Mouse (Mus musculus) CD4-positive helper T cell, adult 2 months (primary cell): Measurements from ENCODE around the gene Hsfy2.

Experiments
- DNase-seq: peaks from one replicate; pipeline ENCODE4 v3.0.0-alpha.2; 2012; ENCODE audit warnings: low read depth, missing footprints, low spot score

The Hsfy2 gene

DNA sequence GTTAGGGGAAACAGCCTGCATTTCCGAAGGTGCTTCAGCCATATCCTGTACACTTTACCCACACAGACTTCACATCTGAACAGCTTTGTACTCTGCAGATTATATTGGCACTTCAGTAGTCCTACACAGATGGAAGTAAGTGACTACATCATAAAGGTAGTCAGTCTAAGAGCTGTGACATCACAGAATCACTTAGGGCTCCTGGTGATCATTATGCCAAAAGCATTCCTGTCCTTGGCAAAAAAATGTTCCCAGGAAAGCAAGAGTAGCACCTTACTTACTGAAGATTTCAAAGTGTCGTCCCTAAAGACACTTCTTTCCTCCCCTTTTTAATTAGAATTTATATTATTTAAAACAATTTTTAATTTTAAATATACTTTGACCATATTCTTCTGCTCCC is at the start of gene Hsfy2:
Gene Hsfy2, minus strand, starts transcription at position 101 of the 400 bp plus-strand sequence.
- no peak for DNase-seq

- no peak for DNase-seq
These were observed 47.9 kb upstream of the Hsfy2 start for GRCm38 (mm10) chr1:56685053-56685557.

DNA sequence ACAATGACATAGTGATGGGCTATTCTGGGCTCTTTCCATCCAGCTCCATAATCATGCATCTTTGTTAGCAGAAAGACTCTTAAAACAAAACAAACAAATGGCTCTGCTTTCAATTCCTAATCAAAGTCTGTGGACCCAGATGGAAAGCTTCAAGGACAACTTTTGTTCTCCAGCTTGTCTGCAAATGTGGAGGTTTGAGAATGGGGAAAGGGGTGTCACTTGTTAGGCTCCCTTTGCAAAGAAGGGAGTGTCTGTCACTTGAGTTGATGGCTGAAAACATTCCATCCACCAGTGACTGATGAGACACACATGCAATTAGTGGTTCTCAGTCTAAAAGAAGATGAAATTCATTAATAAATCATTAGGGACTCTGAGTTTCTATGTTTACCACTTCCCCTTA is 47.3 kb upstream of the Hsfy2 start:
- DNase-seq: no peak

- no peak for DNase-seq
These were observed 44.0 kb upstream of the Hsfy2 start for GRCm38 (mm10) chr1:56681258-56681657.

- no peak for DNase-seq
These were observed 38.0 kb upstream of the Hsfy2 start for GRCm38 (mm10) chr1:56675253-56675652.

DNA sequence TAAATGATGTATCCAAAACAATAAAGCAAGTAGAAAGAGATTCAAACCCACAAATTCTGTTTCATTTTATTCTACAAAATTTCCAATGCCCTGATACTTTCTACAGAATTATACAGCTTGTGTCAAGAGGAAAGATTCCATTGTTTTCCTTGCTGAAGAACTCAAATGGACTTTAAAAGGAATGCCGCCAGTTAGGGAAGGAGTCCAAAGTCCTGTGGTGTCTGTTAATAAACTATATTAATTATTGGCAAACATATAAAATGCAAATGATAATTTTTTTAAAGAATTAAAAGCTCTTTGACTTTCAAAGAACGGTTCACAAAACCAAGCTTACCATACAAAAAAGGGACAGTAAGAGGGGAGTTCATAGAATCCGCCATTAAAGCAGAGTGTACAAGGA is 37.4 kb upstream of the Hsfy2 start:
- DNase-seq: no peak

DNA sequence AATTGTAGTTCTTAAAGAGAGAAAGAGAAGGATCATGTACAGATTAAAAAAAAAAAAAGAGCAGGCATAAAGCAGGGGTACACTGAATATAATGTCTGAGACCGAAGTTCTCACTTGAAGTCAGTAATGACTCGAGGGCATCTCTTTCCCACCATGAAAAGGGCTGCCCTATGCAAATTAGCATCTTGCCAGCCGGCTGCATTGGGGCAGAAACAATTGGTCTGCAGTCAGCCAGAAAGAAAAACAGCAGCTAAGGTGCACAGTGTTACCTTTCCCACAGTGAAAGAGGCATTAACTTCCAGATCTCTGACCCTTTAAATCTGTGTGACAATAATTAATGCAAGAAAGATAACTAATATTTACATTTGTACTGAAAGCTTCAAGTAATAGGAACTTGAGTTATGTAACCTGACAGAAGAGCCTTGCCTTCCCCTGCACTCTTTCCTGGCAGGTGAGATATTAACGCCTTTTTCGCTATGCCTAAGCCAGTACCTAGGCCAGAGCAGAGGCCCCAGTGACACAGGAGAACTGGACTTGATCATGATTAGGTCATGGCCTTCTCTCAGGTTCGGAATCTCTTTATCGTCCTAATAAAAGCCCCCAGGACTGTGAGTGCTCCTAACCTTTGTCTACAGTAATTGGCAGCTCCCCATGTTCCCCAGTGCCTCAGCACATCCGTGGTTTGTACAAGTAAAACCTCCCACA is 34.2 kb upstream of the Hsfy2 start:
- DNase-seq: no peak

DNA sequence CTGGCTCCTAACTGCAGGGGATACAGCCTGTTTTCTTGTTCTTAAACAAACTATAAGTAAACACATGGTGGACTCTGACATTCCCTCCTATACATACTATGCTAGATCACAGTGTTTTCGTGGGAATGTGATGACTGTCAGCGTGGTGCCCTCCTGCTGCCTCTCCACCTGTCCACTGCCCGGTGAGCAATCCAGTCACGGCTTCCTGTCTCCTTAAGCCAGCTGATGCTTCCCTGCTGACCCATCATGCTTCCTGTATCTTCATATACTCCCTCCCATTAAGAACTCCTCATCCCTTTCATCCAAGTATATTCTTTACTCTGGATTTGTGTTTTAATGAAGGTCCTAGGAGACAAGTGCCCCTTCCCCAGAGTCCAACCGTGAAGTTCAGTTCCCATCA is 33.3 kb upstream of the Hsfy2 start:
- no peak for DNase-seq

GRCm38 (mm10) chr1:56664606-56665005 is 27.4 kb upstream of the Hsfy2 start:
- DNase-seq: no peak

DNA sequence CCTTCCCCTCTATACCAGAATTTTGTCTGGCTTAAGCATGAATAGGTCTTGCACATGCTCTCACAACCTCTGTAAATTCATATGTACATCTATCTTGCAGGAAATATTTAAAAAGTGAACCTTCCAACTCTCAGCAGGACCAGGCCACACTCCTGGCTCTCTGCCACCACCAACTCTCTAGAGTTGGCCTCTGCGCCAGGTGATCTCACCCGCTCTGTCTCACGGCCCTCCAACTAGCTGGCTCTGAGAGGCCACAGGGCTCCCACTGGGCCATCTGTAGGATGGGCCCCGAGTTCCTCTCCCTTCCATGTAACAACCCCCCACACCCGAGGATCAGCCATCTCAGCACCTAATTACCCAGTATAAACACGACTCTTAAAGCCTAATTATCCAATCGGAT is 10.4 kb downstream of the Hsfy2 start:
- DNase-seq: no peak

- DNase-seq: no peak
These were observed 12.9 kb downstream of the Hsfy2 start for GRCm38 (mm10) chr1:56624304-56624703.

DNA sequence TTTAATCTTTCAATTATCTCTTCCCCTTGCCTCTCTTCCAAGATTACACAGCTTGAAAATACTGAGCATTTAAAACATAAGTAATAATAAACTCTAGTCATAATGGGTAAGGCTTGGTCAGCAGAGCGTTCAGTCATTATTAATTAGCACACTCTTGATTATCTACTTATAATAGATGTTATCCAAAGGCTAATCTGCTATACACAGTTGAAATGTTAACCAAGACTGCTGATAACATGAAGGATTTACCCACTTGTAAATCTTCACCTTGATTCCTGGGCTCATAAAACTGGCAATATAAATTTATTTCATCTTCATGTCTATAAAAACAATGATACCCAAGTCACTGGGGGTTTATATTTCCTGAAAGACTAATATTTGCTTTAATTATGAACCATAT is 24.9 kb downstream of the Hsfy2 start:
- no peak for DNase-seq
